Mouse (Mus musculus): ENCODE results near the gene Cdh4. TPM values are rescaled to one million over a fixed set of nuclear protein-coding genes. Genes with fewer than 3 reads are reported as not detected.

Cdh4 gene
- polyA plus RNA-seq, 1 experiment: not detected

- no peak for TF ChIP-seq GATA1 (IDR thresholded peaks at IDR 0.05; ENCODE audit: low read length)
These were observed 505.4 kb downstream of the Cdh4 start for GRCm38 (mm10) chr2:179947607-179948006.

GRCm38 (mm10) chr2:179948820-179949219, 506.6 kb downstream of the Cdh4 start:
- no peak for TF ChIP-seq GATA1 (IDR thresholded peaks at IDR 0.05; ENCODE audit: low read length)

Data from G1E-ER4 (cell line).